Mouse (Mus musculus) kidney, postnatal 4 days (tissue): ENCODE results near the gene Etv5.
"Not testable (repeated sequence)": the region's sequence is repeated elsewhere in the genome, so short reads cannot be mapped to it uniquely, and the experiment has no call there.

Source experiments
- DNase-seq, 2 experiments: peaks; one replicate each; pipeline ENCODE4 v3.0.0; 2021; ENCODE audit warnings: mixed read lengths in 2 of 2

Etv5 gene

DNA sequence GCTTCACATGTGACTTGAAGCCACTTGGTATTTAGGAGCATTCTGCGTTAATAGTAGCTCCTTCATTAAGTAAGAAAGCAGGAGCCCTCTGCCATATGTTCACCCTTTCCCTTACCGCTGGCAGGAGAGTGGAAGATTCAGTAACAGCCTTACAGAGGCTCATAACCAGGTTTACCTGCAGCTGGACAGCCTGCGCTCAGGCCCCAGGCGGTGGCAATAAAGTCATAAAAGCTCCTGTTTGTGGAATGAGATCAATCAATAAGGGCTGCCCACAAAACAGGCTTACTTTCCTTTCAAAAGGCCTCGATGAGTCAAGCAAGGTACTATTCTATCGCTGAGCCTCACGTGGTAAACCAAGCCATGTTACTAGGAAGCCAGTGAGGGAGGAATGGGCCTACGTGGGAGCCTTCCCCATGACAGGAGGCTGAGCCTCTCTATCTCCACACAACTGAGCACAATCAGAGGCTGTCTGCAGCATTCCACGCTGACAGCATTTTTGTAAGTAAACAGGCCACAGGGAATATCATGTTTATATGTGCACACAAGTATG, 49.1 kb downstream of the Etv5 start:
- DNase-seq: no peak

DNA sequence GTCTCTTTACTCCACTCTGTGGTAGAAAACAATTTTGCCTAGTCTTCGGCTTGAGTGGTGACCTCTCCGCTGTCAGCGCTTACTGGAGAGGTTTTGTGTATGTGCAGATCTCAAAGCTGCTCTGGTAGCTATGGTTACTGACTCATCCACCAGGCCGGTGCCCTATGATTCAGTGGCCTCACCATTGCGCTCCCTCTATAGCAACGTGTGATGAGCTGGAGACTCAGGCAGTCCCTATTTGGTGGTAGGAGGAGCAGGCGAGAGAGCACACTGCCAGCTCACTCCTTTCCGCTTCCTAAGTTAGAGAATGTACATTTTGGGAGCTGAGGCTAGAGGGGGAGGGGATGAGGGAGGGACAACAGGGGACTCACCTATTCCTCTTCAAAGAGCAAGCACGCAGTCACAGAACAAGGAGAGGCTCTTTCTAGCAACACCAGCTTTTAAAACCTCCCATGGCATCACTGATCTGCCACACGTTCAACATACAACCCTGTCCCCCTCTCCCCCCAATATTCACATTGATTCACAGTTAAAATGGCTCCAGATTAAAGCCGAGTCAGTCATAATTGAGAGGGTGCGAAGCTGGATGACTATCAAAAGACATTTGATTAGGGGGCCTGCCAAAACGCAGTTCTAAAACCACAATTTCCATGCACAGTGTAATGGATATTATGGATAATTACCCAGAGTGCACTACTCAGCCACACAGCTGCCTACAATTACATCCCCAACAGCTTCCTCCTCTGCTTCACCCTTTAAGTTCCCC, 50.2 kb downstream of the Etv5 start:
- DNase-seq: no peak

DNA sequence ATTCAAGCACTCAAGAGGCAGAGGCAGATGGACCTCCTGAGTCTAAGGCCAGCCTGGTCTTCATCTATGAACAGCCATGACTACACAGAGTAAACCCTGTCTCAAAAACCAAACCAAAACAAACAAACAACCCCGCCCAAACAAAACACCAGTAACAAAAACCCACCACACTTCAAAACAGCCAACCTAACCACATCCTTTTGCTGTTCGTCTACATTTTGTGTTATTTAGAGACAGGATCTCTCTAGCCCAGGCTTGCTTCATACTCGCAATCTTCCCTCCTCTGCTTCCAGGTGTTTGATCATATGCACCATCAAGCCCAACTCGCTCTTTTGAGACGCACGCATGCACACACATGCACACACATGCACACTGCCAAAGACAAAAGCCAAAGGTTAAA, 51.8 kb downstream of the Etv5 start:
- DNase-seq: no peak

DNA sequence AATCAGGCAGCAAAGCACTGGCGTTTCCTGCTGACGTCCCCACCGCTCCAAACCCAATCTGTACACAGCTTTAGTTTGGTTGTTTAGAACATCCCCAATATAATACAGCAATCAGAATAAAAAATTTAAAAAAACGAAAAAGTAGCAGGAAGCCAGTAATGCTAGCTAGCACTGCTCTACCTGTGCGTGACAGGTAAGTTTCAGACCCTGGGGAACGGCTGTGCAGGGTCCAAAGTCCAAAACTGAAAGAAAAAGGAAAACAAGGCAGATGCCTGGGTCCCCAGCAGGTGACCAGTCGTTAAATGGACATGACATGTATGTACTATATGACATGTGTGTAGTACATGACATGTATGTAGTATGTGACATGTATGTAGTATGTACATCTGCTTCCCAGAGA, 57.5 kb downstream of the Etv5 start:
- not testable (repeated sequence) for DNase-seq

DNA sequence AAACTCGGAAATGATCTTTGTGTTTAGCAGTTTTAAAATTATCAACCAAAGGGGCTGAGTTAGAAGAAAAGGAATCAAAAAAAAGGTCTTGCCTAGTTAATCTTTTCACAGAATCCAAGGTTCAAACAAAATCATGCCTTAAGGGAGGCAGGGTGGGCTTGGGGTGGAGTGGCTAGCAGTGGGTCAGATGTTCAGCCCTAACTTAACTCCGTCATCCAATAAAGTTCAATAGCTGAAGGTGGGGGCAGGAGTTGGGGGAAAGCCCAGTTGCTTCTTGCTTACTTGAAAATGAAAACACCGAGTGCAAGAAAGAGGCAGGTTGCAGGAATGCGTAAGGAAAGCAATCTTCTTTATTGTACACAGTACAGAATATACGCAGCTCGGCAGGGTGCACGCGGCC, 58.5 kb downstream of the Etv5 start:
- peak in 1 of 2 experiments; percentile 27 for DNase-seq

DNA sequence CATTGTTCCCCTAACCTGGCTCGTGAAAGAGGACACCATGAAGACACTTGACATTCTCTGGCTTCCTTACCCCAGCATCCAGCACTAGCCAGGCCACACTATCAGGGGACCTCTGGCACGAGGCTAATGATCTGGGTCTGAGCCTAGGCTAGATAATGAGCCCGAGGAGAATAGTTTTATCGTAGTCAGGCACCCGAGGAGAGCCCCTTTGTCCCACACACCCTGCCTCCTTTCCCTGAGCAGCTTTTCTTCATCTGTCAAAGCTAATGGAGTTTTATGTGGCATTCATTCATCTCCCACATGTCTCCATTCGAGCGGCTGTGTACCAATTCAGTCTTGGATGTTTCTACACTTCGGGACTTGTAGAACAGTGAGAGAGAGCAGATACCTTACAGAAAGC, 59.5 kb downstream of the Etv5 start:
- no peak for DNase-seq

DNA sequence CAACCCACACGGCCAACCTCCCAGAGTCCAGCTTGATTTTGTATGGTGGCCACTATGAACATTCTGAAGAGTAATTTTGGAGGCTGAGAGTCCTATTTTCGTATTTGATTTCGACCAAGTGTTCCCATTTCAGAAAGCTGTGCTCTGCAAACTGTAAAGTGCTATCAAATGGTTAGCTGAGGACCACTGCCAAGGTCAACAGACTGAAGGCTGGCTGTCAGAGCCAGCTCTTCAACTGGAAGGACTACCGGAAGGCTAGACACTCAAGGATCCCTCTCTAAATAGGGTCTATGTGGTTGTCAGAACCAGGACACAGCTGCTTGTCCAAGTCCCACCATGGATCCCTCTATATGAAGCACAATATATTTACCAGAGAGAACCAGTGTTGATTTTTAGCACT, 60.2 kb downstream of the Etv5 start:
- DNase-seq: no peak

DNA sequence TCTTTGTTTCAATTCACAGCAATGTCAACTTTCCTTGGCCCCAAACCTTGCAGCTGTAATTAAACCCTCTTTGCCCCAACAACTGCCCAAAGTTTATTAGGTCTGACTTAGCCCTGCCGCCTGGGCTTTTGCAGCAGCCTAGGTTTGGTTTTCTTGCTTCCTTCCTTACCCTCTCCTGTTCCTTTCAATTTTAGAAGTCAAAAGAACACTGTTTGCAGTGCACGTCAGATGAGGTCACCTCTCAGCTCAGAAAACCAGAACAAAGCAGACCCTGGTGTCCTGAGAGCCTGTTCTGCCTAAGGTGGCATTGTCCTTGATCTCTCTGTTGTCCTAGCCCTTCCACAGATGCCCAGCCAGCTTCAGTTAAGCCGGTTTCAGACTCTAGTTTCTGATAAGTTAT, 61.8 kb downstream of the Etv5 start:
- DNase-seq: no peak

DNA sequence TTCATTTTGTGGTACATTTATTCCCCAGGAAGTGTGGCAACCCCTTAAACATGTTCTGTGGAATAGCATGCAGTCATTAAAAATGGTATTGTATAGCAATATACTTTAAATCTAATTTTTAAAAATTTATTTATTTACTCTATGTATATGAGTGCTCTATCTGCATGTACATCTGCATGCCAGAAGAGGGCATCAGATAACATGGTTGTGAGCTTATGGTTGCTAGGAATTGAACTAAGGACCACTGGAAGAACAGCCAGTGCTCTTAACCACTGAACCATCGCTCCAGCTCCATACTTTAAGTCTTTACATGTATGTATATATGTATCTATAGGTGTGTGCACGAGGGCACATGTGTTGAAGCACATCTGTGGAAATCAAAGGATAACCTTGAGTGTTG, 64.6 kb downstream of the Etv5 start:
- no peak for DNase-seq

DNA sequence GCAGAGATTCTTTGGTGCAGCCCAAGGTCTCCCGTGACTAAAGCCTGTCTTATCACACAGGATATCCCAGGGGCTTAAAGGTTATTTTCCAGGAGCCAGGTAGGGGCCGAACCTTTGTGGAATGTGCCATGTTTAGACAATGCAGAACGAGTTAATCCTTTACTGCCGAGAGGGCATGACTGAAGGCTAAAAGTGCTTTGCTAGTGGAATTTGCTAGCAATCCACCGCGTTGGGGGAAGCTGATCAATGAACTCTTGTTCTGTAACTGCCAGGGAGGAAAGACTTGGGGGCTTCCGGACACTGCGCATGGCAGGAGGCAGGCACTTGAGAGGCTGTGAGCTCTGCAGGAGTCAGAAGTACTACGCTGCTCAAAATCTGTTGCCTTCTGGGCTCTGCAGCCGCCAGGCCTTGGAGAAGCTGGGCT, 66.8 kb downstream of the Etv5 start:
- DNase-seq: peak in 1 of 2 experiments; percentile 11

DNA sequence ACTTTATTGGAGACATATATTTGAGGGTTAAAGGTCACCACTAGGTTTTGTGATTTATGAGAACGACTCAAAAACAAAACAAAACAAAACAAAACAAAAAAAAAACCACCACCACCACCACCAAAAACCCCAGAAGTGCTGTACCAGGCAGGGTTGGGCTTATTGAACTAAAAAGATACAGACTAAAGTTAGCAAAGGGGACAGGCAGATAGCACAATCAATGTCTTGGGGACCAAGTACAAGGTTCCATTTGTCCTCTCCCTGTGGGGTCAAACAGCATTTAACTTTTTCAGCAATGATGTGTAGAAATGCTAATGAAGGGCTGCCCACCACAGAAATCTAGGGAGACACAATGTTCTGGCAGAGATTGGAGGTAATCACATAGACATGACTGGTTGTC, 67.3 kb downstream of the Etv5 start:
- DNase-seq: no peak

DNA sequence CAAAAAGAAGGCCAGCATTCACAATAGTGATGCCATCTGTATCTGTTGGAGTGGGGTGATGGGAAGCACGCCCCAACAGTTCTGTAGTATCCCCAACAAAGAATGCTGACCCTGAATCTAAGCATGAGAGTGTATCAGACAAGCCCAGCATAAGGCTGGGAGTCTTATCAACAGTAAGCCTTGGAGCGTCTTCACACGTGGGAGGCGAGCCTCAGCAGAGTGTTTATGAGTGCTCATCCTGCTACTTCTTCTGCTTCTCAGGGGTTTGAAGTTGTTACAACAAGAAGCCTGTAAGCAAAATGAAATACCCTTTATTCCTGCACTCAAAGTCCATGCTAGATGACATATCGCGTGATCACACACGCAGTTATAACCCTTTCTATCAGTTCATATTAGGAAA, 72.4 kb downstream of the Etv5 start:
- DNase-seq: no peak

DNA sequence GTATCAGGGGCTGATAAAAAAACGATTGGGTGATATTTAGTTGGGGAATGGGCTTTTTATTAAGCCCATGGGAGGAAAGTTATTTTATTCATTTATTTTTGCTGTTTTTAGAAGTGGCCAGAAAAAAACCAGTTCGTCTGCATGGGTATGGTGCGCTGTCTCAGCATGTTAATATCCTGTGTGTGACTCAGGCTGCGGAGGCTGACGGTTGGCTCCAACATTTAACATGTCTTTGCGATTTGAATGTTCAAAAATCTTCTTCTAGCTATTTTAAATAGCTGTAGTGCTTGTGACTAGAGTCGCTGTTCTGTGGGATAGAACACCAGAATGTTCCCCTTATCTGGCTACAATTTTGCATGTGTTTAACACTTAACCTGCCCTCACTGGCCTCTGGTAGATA, 73.5 kb downstream of the Etv5 start:
- DNase-seq: no peak

DNA sequence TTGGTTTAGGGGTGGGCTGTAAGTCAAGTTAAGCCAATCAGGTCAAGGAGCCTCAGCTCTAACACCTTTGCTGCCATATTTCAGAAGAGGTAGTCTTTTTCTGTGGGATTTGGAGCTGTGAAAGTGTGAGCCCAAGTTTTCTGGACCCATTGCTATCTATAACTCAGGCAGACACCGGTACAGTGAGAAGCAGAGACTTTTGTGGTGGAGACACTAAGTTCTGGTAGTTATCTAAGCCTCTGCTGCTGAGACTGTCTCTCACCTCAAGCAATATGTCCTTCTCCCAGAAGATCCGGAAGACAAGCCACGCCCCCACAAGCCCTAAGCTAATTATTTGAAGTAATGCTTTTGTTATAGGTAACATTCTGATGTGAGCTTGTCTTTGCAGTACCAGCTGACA, 73.9 kb downstream of the Etv5 start:
- DNase-seq: no peak

DNA sequence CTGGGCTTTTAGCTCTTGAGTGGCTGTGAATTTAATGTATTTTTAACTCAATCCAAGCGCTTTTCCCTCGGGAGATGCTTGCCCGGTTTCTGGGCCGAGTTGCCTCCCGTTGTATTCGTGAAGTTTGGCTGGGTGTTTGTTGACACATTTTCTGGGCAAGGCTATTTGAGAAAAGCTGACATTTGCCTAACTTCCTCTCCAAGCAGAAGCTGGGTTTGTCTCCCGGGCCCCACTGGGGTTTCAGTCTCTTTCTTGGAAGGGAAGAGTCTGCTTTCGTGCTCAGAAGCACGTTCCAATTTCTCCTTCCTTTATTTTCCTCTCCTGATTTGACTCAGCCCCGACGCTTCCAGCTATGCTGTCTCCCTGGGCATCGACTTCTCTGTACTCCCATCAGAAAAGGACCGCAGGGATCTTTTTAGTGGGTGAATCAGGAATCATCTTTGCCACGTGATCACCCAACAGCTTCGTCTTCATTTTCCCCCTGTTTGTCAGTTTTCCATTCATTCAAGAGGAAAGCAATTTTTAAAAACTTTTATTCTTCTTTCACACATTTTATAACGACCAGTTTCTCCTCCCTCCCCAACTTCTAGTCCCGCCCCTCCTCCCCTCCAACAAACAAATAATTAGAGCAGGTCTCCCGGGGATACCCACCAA, 80.7 kb downstream of the Etv5 start:
- peak; percentile 12 to 33 for DNase-seq

DNA sequence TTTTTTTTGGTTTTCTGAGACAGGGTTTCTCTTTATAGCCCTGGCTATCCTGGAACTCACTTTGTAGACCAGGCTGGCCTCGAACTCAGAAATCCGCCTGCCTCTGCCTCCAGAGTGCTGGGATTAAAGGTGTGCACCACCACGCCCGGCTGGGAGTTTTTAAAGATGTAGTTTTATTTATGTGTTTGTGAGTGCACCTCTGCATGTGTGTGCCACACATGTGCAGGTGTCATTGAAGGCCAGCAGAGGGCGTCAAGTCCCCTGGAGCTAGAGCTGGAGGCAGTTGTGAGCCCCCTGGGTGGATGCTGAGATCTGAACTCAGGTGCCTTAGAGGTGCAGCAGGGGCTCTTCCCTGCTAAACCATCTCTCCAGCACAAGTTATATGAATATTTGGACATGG, 85.3 kb downstream of the Etv5 start:
- not testable (repeated sequence) for DNase-seq

DNA sequence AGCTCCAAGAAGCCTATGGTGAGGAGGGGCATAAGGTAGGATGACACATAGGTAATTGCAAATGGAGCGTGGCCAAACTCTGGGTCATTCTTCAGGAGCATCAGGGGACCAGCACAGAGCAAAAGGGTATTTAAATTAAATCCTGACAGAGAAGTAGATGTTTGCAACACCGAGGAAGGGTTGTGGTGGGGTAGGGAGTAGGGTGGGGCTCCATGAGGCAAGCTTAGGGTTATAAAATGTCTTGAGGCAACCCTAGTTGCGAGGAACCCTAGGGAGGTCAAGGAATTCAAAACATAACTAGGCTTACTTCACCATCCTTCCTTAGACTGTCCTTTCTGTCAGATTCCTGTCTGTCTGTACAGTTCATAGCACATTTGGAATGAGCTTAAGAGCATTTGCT, 85.9 kb downstream of the Etv5 start:
- no peak for DNase-seq

DNA sequence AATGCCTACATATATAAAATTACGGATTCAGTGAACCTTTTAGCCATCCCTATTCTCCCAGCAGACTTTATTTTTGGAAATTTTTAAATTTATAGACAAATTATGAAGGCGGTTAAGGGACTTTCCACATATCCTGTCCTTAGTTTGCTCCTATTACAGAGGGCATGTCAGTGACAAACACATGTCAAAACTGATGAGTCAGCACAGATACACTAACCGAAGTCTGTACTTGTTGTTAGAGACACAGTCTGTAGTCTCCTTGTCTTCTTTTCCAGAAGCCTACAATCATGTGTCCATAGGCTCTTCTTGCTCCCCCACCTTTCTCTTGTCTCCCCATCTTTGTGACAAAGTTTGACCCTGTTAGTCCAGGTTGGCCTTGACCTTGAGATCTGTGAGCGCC, 88.3 kb downstream of the Etv5 start:
- no peak for DNase-seq

DNA sequence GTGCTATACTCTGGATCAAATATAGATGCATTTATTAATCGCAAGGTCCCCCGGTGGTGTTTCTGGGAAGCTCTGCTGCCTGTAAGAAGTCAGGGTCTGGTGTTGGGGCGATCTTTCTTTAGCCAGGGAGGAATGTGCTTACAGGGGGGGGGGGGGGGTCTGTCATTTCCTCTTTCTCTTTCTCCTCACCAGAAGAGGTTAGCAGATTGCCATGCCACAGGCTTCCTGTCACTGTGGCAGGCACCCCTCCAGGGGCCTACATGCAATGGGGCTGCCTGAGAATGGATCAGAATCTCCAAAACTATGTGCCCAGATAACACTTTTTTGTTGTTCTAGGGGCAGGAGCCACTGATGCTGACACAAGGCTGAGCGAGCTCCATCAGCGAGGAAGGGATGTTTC, 89.7 kb downstream of the Etv5 start:
- no peak for DNase-seq

DNA sequence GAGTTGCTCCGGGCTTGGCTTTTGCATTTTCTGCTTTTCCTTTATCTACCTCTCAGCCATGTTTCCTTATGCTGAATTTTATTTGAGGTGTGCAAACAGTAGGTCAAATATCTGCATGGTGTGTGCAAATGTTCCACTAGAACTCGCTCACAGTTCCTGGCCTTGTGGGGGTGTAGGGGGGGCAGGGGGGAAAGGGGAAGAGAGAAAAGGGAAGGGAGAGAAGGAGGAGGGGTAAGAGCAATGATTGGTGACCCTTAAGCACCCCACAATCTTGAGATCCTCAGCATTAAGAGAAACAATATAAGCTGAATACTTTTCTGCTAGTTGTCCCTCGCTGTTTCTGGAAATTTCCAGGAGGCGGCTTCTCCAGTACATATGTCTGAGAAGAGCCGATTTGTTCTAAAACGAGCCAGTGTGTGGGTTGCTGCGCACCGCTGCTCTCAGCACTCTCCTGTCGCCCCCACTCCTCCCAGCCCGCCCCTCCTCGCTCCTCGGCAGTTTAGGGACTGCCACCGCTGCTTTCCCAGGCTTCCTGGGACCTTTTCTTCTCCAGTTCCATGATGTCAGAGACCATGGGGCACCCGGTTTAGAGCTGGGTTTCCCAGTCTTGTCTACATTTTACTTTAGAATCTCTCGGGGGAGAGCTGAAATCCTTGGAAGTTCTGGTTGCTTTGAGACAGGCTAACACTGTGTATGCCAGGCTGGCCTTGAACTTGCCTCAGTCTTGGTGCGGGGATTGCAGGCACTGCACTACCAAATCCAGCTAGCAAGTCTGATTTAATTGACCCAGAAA, 90.8 kb downstream of the Etv5 start:
- peak; percentile 24 to 26 for DNase-seq

DNA sequence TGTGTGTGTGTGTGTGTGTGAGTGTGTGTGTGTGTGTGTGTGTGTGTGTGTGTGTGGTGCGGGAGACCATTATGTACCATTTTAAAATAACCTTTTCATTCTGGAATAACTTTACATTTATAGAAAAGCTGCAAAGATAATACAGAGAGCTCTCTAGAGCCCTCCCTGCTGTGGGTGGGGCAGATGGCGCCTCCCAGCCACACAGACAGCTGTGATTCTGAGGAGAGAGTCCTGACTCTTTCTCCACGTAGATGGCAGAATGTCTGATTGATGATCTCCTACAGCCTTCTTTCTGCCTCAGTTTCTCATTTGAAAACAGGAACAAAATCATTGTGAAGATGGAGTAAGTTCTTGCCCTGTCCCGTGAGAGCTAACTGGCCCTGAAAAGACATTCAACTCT, 91.5 kb downstream of the Etv5 start:
- no peak for DNase-seq

DNA sequence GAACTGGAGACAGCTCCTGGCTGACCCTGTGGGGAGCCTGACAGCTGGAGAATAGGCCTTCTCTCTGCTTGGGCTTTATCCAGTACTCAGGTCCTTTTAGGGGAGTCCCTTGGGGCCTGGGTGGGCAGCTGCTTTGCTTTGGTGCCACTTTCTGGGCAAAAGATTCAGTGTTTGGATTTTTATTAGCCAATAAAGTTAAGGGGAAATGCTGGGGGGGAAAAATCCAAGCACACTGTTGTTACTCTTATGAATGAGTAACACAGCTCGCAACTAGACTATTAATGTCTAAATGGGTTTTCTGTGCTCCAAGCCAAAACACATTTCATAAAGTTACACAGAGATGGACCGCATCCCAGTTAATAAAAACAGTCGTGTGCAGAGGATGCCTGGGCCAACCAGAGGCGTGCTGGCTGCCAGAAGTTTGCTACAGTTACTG, 98.3 kb downstream of the Etv5 start:
- DNase-seq: peak; percentile 31 to 44

DNA sequence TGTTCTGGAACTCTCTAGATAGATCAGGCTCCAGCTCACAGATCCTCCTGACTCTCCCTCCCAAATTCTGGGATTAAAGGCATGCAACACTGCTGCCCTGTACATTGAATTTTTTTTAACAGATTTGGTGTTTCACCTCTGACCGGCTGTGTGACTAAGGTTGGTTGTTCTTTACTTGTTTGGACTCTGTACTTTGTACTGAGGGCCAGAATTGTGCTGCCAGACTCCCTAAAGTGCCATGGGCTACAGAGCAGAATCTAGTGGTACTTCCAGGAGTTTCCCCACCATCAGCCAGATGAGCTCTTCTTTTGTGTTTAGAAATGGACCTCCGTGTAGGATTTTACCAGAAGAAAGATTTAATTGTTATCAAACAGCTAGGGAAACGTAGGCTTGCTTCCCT, 103.7 kb downstream of the Etv5 start:
- no peak for DNase-seq
